Mouse (Mus musculus): ENCODE data around the gene Wbp2.

DNA sequence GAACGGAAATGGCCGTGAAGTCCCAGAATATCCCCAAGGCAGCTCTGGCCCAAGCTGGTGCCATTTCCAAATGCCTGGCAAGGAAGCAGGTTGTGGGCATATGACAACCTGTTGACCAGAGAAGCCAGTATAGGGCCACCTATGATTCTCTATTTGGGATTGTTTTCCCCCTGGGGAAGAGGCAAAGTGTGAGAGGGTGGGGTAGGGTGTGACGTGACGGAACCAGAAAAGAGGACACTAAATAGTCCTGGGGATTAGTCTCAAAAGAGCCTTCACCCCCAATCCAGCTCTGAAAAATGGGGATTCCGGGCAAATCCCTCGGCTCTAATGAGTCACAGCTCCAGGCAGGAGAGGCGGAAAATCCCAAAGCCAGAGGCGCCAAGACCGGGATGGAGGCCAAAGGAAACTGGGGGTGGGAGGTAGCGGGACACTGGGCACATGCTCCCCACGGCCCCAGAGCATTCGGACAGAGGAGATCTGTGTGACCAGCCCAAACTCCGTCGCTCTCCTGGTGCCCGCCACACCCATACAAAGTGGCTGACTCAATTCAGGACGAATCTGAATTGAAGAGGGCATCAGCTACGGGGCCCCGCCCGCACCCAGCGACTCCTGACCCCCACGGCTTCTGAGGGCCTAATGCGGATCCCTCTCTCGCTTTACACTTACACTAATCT is 21.8 kb upstream of the Wbp2 start:
- no peak for TF ChIP-seq EP300 (IDR thresholded peaks at IDR 0.05; ENCODE audit: low read depth)
- no peak for TF ChIP-seq CTCF (IDR thresholded peaks at IDR 0.05; ENCODE audit: low read depth)
